Mouse (Mus musculus): ENCODE measurements around the gene Foxr1. TPM values are rescaled to one million over a fixed set of nuclear protein-coding genes. Genes with fewer than 3 reads are reported as not detected.

Gene Foxr1
- polyA plus RNA-seq, 1 experiment from 2014 or later = not detected

GRCm38 (mm10) chr9:44398551-44398950 lies 42.4 kb downstream of the Foxr1 start:
- Histone ChIP-seq H3K4me3 (replicated peaks; ENCODE audit: low read depth, low read length) (peak overlapping the region; percentile 69; the same call in 1 of the 2 replicates), H3K36me3 (ENCODE audit: insufficient read depth, low read length) (peaks cover 37% of the 10 kb centered on the region), H3K4me1 (replicated peaks; ENCODE audit: insufficient read depth, low read length) (peaks cover 11% of the 10 kb centered on the region; the same call in 1 of the 2 replicates), H3K27ac (peak overlapping the region; percentile 91), H3K9me3 (replicated peaks; ENCODE audit: low read length) (no peaks in the 10 kb centered on the region), H3K4me2 (ENCODE audit: low read length) (peak overlapping the region; percentile 99), H3K27me3 (ENCODE audit: insufficient read depth, low read length) (no peaks in the 10 kb centered on the region), H3K9ac (ENCODE audit: low read depth, low read length) (peak overlapping the region; percentile 44)
- 67% methylated on average over 9 of the region's 9 CpGs for WGBS
- TF ChIP-seq CTCF (IDR thresholded peaks at IDR 0.05; ENCODE audit: low read depth) = no peak
- ATAC-seq (replicated peaks; ENCODE audit: low FRiP score, low read depth) = no peak
- DNase-seq (ENCODE audit: low spot score) = no peak

GRCm38 (mm10) chr9:44398087-44398486 lies 42.8 kb downstream of the Foxr1 start:
- H3K9ac ChIP-seq (ENCODE audit: low read depth, low read length) = peak overlapping the region; percentile 44
- H3K9me3 ChIP-seq (replicated peaks; ENCODE audit: low read length) = no peaks in the 10 kb centered on the region
- peak overlapping the region; percentile 91 for H3K27ac ChIP-seq
- WGBS = 12% methylated on average over 4 of the region's 4 CpGs
- H3K4me1 ChIP-seq (replicated peaks; ENCODE audit: insufficient read depth, low read length) = peaks cover 11% of the 10 kb centered on the region; the same call in 1 of the 2 replicates
- no peaks in the 10 kb centered on the region for H3K27me3 ChIP-seq (ENCODE audit: insufficient read depth, low read length)
- TF ChIP-seq CTCF (IDR thresholded peaks at IDR 0.05; ENCODE audit: low read depth) = no peak
- peak; percentile 37 for ATAC-seq (replicated peaks; ENCODE audit: low FRiP score, low read depth)
- DNase-seq (ENCODE audit: low spot score) = peak; percentile 61
- peaks cover 33% of the 10 kb centered on the region for H3K36me3 ChIP-seq (ENCODE audit: insufficient read depth, low read length)
- H3K4me3 ChIP-seq (replicated peaks; ENCODE audit: low read depth, low read length) = peak overlapping the region; percentile 69
- peak overlapping the region; percentile 99 for H3K4me2 ChIP-seq (ENCODE audit: low read length)

- peak within 1 kb of the TSS; percentile 75 for H3K9ac ChIP-seq (ENCODE audit: low read depth, low read length)
- ATAC-seq (replicated peaks; ENCODE audit: low FRiP score, low read depth) = peak; percentile 93
- H3K9me3 ChIP-seq (replicated peaks; ENCODE audit: low read length) = no peaks in the 10 kb centered on the region
- no peaks in the 10 kb centered on the region for H3K27me3 ChIP-seq (ENCODE audit: insufficient read depth, low read length)
- peak within 1 kb of the TSS; percentile 69 for H3K4me3 ChIP-seq (replicated peaks; ENCODE audit: low read depth, low read length)
- DNase-seq (ENCODE audit: low spot score) = peak; percentile 96
- peaks cover 11% of the 10 kb centered on the region; the same call in 1 of the 2 replicates for H3K4me1 ChIP-seq (replicated peaks; ENCODE audit: insufficient read depth, low read length)
- H3K36me3 ChIP-seq (ENCODE audit: insufficient read depth, low read length) = peaks cover 22% of the 10 kb centered on the region
- peak; percentile 41; the same call in 1 of the 2 replicates for TF ChIP-seq CTCF (IDR thresholded peaks at IDR 0.05; ENCODE audit: low read depth)
- H3K4me2 ChIP-seq (ENCODE audit: low read length) = peak within 1 kb of the TSS; percentile 99
- under 1% methylated on average over 43 of the region's 43 CpGs for WGBS
- H3K27ac ChIP-seq = peak within 1 kb of the TSS; percentile 91
Measured at GRCm38 (mm10) chr9:44396684-44397411, 44.1 kb downstream of the Foxr1 start, which contains the start of gene Slc37a4. Slc37a4 (plus strand) TSS chr9:44396852.

- Histone ChIP-seq H3K9ac (ENCODE audit: low read depth, low read length) (no peak overlapping the region), H3K4me3 (replicated peaks; ENCODE audit: low read depth, low read length) (no peak overlapping the region), H3K27ac (no peak overlapping the region), H3K4me2 (ENCODE audit: low read length) (no peak overlapping the region), H3K9me3 (replicated peaks; ENCODE audit: low read length) (no peaks in the 10 kb centered on the region), H3K4me1 (replicated peaks; ENCODE audit: insufficient read depth, low read length) (no peaks in the 10 kb centered on the region), H3K27me3 (ENCODE audit: insufficient read depth, low read length) (no peaks in the 10 kb centered on the region), H3K36me3 (ENCODE audit: insufficient read depth, low read length) (peaks cover 32% of the 10 kb centered on the region)
- TF ChIP-seq CTCF (IDR thresholded peaks at IDR 0.05; ENCODE audit: low read depth) = peak; percentile 92
- ATAC-seq (replicated peaks; ENCODE audit: low FRiP score, low read depth) (0 out of 2 replicates have a peak, but pooled peaks have one; percentile 15), DNase-seq (ENCODE audit: low spot score) (peak; percentile 77)
- 42% methylated on average over 4 of the region's 4 CpGs for WGBS
Measured at GRCm38 (mm10) chr9:44391466-44391865, 49.5 kb downstream of the Foxr1 start.

GRCm38 (mm10) chr9:44389273-44389672 lies 51.7 kb downstream of the Foxr1 start:
- Histone ChIP-seq H3K9ac (ENCODE audit: low read depth, low read length) (no peak overlapping the region), H3K36me3 (ENCODE audit: insufficient read depth, low read length) (peaks cover 54% of the 10 kb centered on the region), H3K4me1 (replicated peaks; ENCODE audit: insufficient read depth, low read length) (no peaks in the 10 kb centered on the region), H3K4me3 (replicated peaks; ENCODE audit: low read depth, low read length) (no peak overlapping the region), H3K27ac (no peak overlapping the region), H3K27me3 (ENCODE audit: insufficient read depth, low read length) (no peaks in the 10 kb centered on the region), H3K4me2 (ENCODE audit: low read length) (no peak overlapping the region), H3K9me3 (replicated peaks; ENCODE audit: low read length) (no peaks in the 10 kb centered on the region)
- ATAC-seq (replicated peaks; ENCODE audit: low FRiP score, low read depth) (no peak), DNase-seq (ENCODE audit: low spot score) (peak; percentile 63)
- 56% methylated on average over 8 of the region's 8 CpGs for WGBS
- TF ChIP-seq CTCF (IDR thresholded peaks at IDR 0.05; ENCODE audit: low read depth) = peak; percentile 71

- DNase-seq (ENCODE audit: low spot score) = no peak
- Histone ChIP-seq H3K9ac (ENCODE audit: low read depth, low read length) (no peak overlapping the region), H3K4me1 (replicated peaks; ENCODE audit: insufficient read depth, low read length) (no peaks in the 10 kb centered on the region), H3K27ac (no peak overlapping the region), H3K4me3 (replicated peaks; ENCODE audit: low read depth, low read length) (no peak overlapping the region), H3K4me2 (ENCODE audit: low read length) (no peak overlapping the region), H3K9me3 (replicated peaks; ENCODE audit: low read length) (no peaks in the 10 kb centered on the region), H3K27me3 (ENCODE audit: insufficient read depth, low read length) (no peaks in the 10 kb centered on the region), H3K36me3 (ENCODE audit: insufficient read depth, low read length) (peaks cover 75% of the 10 kb centered on the region)
- no peak for TF ChIP-seq CTCF (IDR thresholded peaks at IDR 0.05; ENCODE audit: low read depth)
- ATAC-seq (replicated peaks; ENCODE audit: low FRiP score, low read depth) = no peak
- WGBS = 91% methylated on average over 3 of the region's 3 CpGs
Measured at GRCm38 (mm10) chr9:44387221-44387620, 53.7 kb downstream of the Foxr1 start.

Data from kidney, postnatal 0 days (tissue).